Mouse (Mus musculus) limb, embryonic 15.5 days (tissue): ENCODE data around the gene Cdca4. TPM values are rescaled to one million over a fixed set of nuclear protein-coding genes. Genes with fewer than 3 reads are reported as not detected.
A peak's percentile ranks its signal among the peaks of the same experiment; 100 is the strongest.

ENCODE experiments used
- ATAC-seq: fragments of 200-750 bp; cut with Nextera tagmentation; 2 replicates; pipeline ENCODE4 v1.8.0; 2017; ENCODE audit warnings: low read depth, moderate TSS enrichment; ENCODE audit not compliant: insufficient number of reproducible peaks, low FRiP score, low TSS enrichment
- H3K27ac ChIP-seq: fragments of 300-500 bp; sonication (generic); 2 replicates; pipeline ENCODE4 v1.5.1; 2015; ENCODE audit warnings: moderate library complexity, mild to moderate bottlenecking, inconsistent platforms
- H3K27me3 ChIP-seq: fragments of 300-500 bp; sonication (generic); 2 replicates; pipeline ENCODE4 v1.6.1; 2015; ENCODE audit warnings: inconsistent platforms
- H3K36me3 ChIP-seq: fragments of 300-500 bp; sonication (generic); 2 replicates; pipeline ENCODE4 v1.6.1; 2015; ENCODE audit warnings: inconsistent platforms
- H3K4me1 ChIP-seq: fragments of 300-500 bp; sonication (generic); 2 replicates; pipeline ENCODE4 v1.6.1; 2015; ENCODE audit warnings: inconsistent platforms
- H3K4me2 ChIP-seq: fragments of 300-500 bp; sonication (generic); 2 replicates; pipeline ENCODE4 v1.6.1; 2015; ENCODE audit warnings: mild to moderate bottlenecking, inconsistent platforms
- H3K4me3 ChIP-seq: fragments of 300-500 bp; sonication (generic); 2 replicates; pipeline ENCODE4 v1.5.1; 2015; ENCODE audit warnings: mild to moderate bottlenecking, inconsistent platforms
- H3K9ac ChIP-seq: fragments of 300-500 bp; sonication (generic); 2 replicates; pipeline ENCODE4 v1.6.1; 2015; ENCODE audit warnings: inconsistent platforms
- H3K9me3 ChIP-seq: fragments of 300-500 bp; sonication (generic); 2 replicates; pipeline ENCODE4 v1.6.1; 2016; ENCODE audit warnings: inconsistent platforms
- whole genome bisulfite sequencing: fragments of 180-500 bp; shearing (Covaris S2); methylation state at CpG from one replicate; pipeline ENCODE4 v1.1.7; 2015; 5-methylcytosine and 5-hydroxymethylcytosine counted together
- polyA plus RNA-seq: library from polyadenylated mRNA; unstranded; fragments of >200 nt; fragmentation: Nextera tagmentation; extraction: Ambion mirVana; gene quantifications from 2 replicates; pipeline ENCODE4 v1.2.1, GENCODE M21; 2015

Cdca4 gene
- polyA plus RNA-seq, 1 experiment from 2014 or later = 105 TPM

GRCm38 (mm10) chr12:112833527-112833926, 4.3 kb upstream of the Cdca4 start:
- Histone ChIP-seq H3K27me3 (no peaks in the 10 kb centered on the region), H3K9ac (no peak overlapping the region), H3K4me2 (no peak overlapping the region), H3K27ac (no peak overlapping the region), H3K36me3 (peaks cover 4% of the 10 kb centered on the region), H3K4me3 (no peak overlapping the region), H3K4me1 (peaks cover 12% of the 10 kb centered on the region), H3K9me3 (no peaks in the 10 kb centered on the region)
- WGBS = 77% methylated on average over 6 of the region's 6 CpGs
- ATAC-seq = no peak

- H3K9me3 ChIP-seq = no peaks in the 10 kb centered on the region
- 94% methylated on average over 5 of the region's 5 CpGs for WGBS
- H3K27me3 ChIP-seq = no peaks in the 10 kb centered on the region
- no peak overlapping the region for H3K4me3 ChIP-seq
- no peak for ATAC-seq
- no peak overlapping the region for H3K9ac ChIP-seq
- H3K36me3 ChIP-seq = peaks cover 9% of the 10 kb centered on the region
- no peak overlapping the region for H3K27ac ChIP-seq
- H3K4me2 ChIP-seq = no peak overlapping the region
- peaks cover 21% of the 10 kb centered on the region for H3K4me1 ChIP-seq
Observed at GRCm38 (mm10) chr12:112832411-112832810, 3.2 kb upstream of the Cdca4 start.

GRCm38 (mm10) chr12:112830570-112830969, 1.3 kb upstream of the Cdca4 start:
- Histone ChIP-seq H3K9ac (peak overlapping the region; percentile 56), H3K4me3 (peak overlapping the region; percentile 86), H3K9me3 (no peaks in the 10 kb centered on the region), H3K36me3 (peaks cover 23% of the 10 kb centered on the region), H3K4me2 (peak overlapping the region; percentile 59), H3K27ac (no peak overlapping the region), H3K4me1 (peaks cover 36% of the 10 kb centered on the region), H3K27me3 (no peaks in the 10 kb centered on the region)
- no peak for ATAC-seq
- WGBS = 79% methylated on average over 3 of the region's 3 CpGs

- H3K4me2 ChIP-seq = peak overlapping the region; percentile 59
- no peak for ATAC-seq
- WGBS = 30% methylated on average over 2 of the region's 2 CpGs
- peak overlapping the region; percentile 59 for H3K27ac ChIP-seq
- peak overlapping the region; percentile 86 for H3K4me3 ChIP-seq
- H3K4me1 ChIP-seq = peaks cover 36% of the 10 kb centered on the region
- no peaks in the 10 kb centered on the region for H3K27me3 ChIP-seq
- no peaks in the 10 kb centered on the region for H3K9me3 ChIP-seq
- H3K36me3 ChIP-seq = peaks cover 23% of the 10 kb centered on the region
- H3K9ac ChIP-seq = peak overlapping the region; percentile 56
Observed at GRCm38 (mm10) chr12:112830141-112830540, 918 bp upstream of the Cdca4 start.

GRCm38 (mm10) chr12:112828501-112829243, 551 bp downstream of the Cdca4 start:
- peak overlapping the region; percentile 87 for H3K9ac ChIP-seq
- H3K36me3 ChIP-seq = peaks cover 37% of the 10 kb centered on the region
- H3K27ac ChIP-seq = peak overlapping the region; percentile 89
- H3K27me3 ChIP-seq = no peaks in the 10 kb centered on the region
- peak overlapping the region; percentile 58 for H3K4me2 ChIP-seq
- peak; percentile 71 for ATAC-seq
- H3K4me3 ChIP-seq = peak overlapping the region; percentile 86
- under 1% methylated on average over 47 of the region's 51 CpGs for WGBS
- no peaks in the 10 kb centered on the region for H3K9me3 ChIP-seq
- peaks cover 45% of the 10 kb centered on the region for H3K4me1 ChIP-seq

GRCm38 (mm10) chr12:112825901-112826300, 3.3 kb downstream of the Cdca4 start:
- 0 out of 2 replicates have a peak overlapping the region, but pooled peaks have one; percentile 7 for H3K27ac ChIP-seq
- no peaks in the 10 kb centered on the region for H3K9me3 ChIP-seq
- H3K27me3 ChIP-seq = no peaks in the 10 kb centered on the region
- no peak overlapping the region for H3K4me2 ChIP-seq
- ATAC-seq = no peak
- H3K4me1 ChIP-seq = peaks cover 47% of the 10 kb centered on the region
- H3K9ac ChIP-seq = no peak overlapping the region
- WGBS = 75% methylated on average over 5 of the region's 5 CpGs
- peaks cover 45% of the 10 kb centered on the region for H3K36me3 ChIP-seq
- H3K4me3 ChIP-seq = no peak overlapping the region

GRCm38 (mm10) chr12:112823221-112823620, 6.0 kb downstream of the Cdca4 start:
- ATAC-seq = no peak
- Histone ChIP-seq H3K27ac (peak overlapping the region; percentile 48), H3K4me3 (no peak overlapping the region), H3K4me1 (peaks cover 39% of the 10 kb centered on the region), H3K9me3 (no peaks in the 10 kb centered on the region), H3K27me3 (no peaks in the 10 kb centered on the region), H3K4me2 (no peak overlapping the region), H3K9ac (no peak overlapping the region), H3K36me3 (peaks cover 70% of the 10 kb centered on the region)
- WGBS = 65% methylated on average over 4 of the region's 4 CpGs

GRCm38 (mm10) chr12:112822676-112823075, 6.5 kb downstream of the Cdca4 start:
- Histone ChIP-seq H3K9ac (no peak overlapping the region), H3K4me3 (no peak overlapping the region), H3K27me3 (no peaks in the 10 kb centered on the region), H3K9me3 (no peaks in the 10 kb centered on the region), H3K36me3 (peaks cover 73% of the 10 kb centered on the region), H3K4me1 (peaks cover 33% of the 10 kb centered on the region), H3K4me2 (no peak overlapping the region), H3K27ac (0 out of 2 replicates have a peak overlapping the region, but pooled peaks have one; percentile 51)
- no peak for ATAC-seq
- 66% methylated on average over 2 of the region's 2 CpGs for WGBS

- peaks cover 26% of the 10 kb centered on the region for H3K4me1 ChIP-seq
- 77% methylated on average over 4 of the region's 4 CpGs for WGBS
- H3K9ac ChIP-seq = no peak overlapping the region
- no peak overlapping the region for H3K4me3 ChIP-seq
- H3K27me3 ChIP-seq = no peaks in the 10 kb centered on the region
- H3K27ac ChIP-seq = no peak overlapping the region
- no peak for ATAC-seq
- no peaks in the 10 kb centered on the region for H3K9me3 ChIP-seq
- peaks cover 73% of the 10 kb centered on the region for H3K36me3 ChIP-seq
- H3K4me2 ChIP-seq = no peak overlapping the region
Observed at GRCm38 (mm10) chr12:112821974-112822373, 7.2 kb downstream of the Cdca4 start.

- Histone ChIP-seq H3K4me3 (no peak overlapping the region), H3K9ac (no peak overlapping the region), H3K4me1 (peaks cover 19% of the 10 kb centered on the region), H3K36me3 (peaks cover 76% of the 10 kb centered on the region), H3K27me3 (no peaks in the 10 kb centered on the region), H3K27ac (no peak overlapping the region), H3K4me2 (no peak overlapping the region), H3K9me3 (no peaks in the 10 kb centered on the region)
- WGBS = 72% methylated on average over 1 of the region's 1 CpGs
- no peak for ATAC-seq
Observed at GRCm38 (mm10) chr12:112821216-112821615, 8.0 kb downstream of the Cdca4 start.

- Histone ChIP-seq H3K36me3 (peaks cover 76% of the 10 kb centered on the region), H3K9ac (no peak overlapping the region), H3K4me2 (no peak overlapping the region), H3K9me3 (no peaks in the 10 kb centered on the region), H3K27ac (no peak overlapping the region), H3K27me3 (no peaks in the 10 kb centered on the region), H3K4me3 (no peak overlapping the region), H3K4me1 (peaks cover 15% of the 10 kb centered on the region)
- ATAC-seq = no peak
- 83% methylated on average over 12 of the region's 12 CpGs for WGBS
Observed at GRCm38 (mm10) chr12:112820401-112820999, 8.7 kb downstream of the Cdca4 start.

- peaks cover 11% of the 10 kb centered on the region for H3K4me1 ChIP-seq
- peaks cover 76% of the 10 kb centered on the region for H3K36me3 ChIP-seq
Observed at GRCm38 (mm10) chr12:112819057-112819662, 10.1 kb downstream of the Cdca4 start.

More at GRCm38 (mm10) chr12:112819057-112819662, 10.1 kb downstream of the Cdca4 start:
- no peak overlapping the region for H3K27ac ChIP-seq
- H3K9me3 ChIP-seq = no peaks in the 10 kb centered on the region
- no peaks in the 10 kb centered on the region for H3K27me3 ChIP-seq
- ATAC-seq = no peak
- no peak overlapping the region for H3K9ac ChIP-seq
- no peak overlapping the region for H3K4me3 ChIP-seq
- no peak overlapping the region for H3K4me2 ChIP-seq
- 87% methylated on average over 8 of the region's 8 CpGs for WGBS
